Mouse (Mus musculus) CD4-positive, CD25-positive, alpha-beta regulatory T cell, adult 2 months (primary cell): ENCODE data around the gene Tfpt.
"Not testable (repeated sequence)": the region's sequence is repeated elsewhere in the genome, so short reads cannot be mapped to it uniquely, and the experiment has no call there.

Experiments used
- DNase-seq: peaks from one replicate; pipeline ENCODE4 v3.0.0-alpha.2; 2012; ENCODE audit warnings: low read depth, low spot score

Tfpt gene

GRCm38 (mm10) chr7:3578196-3578595, 51.5 kb downstream of the Tfpt start:
- DNase-seq, result no peak

GRCm38 (mm10) chr7:3576354-3577124, 53.2 kb downstream of the Tfpt start:
- no peak for DNase-seq

GRCm38 (mm10) chr7:3574216-3574615, 55.5 kb downstream of the Tfpt start:
- no peak for DNase-seq

GRCm38 (mm10) chr7:3571847-3572246, 57.9 kb downstream of the Tfpt start:
- no peak for DNase-seq

- DNase-seq, result not testable (repeated sequence)
Observed at GRCm38 (mm10) chr7:3570580-3570979, 59.1 kb downstream of the Tfpt start.
